ENCODE assay signal across 22 mouse cellular contexts in genomic region chr5:66294952-66295351, GRCm38 (mm10). TPM values are rescaled to one million over a fixed set of nuclear protein-coding genes. Genes with fewer than 3 reads are reported as not detected.
DNase-seq lines count a peak whose midpoint lies in the region; ATAC-seq lines count a peak whose summit lies in the region.
"Had no signal": no experiment of that assay in that cellular context is flagged by ENCODE, and none has a peak within 500 bp of the region (broad histone marks: within the 10 kb centered on the region; RNA-seq: fewer than 3 reads in every experiment).

No protein-coding gene starts in this region.

- H3K36me3 ChIP-seq in forebrain, embryonic 11.5 days (ENCODE audit: control insufficient read depth, insufficient read depth, low read length), result no peaks in the 10 kb centered on the region
- peaks cover 3% of the 10 kb centered on the region; the same call in 1 of the 2 replicates for H3K36me3 ChIP-seq in forebrain, embryonic 16.5 days (ENCODE audit: control insufficient read depth, insufficient read depth)
- H3K36me3 ChIP-seq: embryonic facial prominence, embryonic 15.5 days; forebrain, embryonic 12.5 days had no signal

- H3K27ac ChIP-seq in forebrain, embryonic 11.5 days (ENCODE audit: low read depth, low read length), result no peak overlapping the region
- H3K27ac ChIP-seq in forebrain, embryonic 16.5 days (ENCODE audit: low read length), result no peak overlapping the region
- H3K27ac ChIP-seq: embryonic facial prominence, embryonic 13.5 days; embryonic facial prominence, embryonic 15.5 days; forebrain, embryonic 12.5 days had no signal

- WGBS in forebrain, embryonic 11.5 days, result 96% methylated on average over 4 of the region's 4 CpGs
- WGBS in forebrain, embryonic 16.5 days, result 98% methylated on average over 4 of the region's 4 CpGs

- peak; percentile 13 for DNase-seq in forebrain, embryonic 11.5 days (ENCODE audit: low spot score)
- peak; percentile 36 for DNase-seq in 416B (ENCODE audit: low read depth)
- DNase-seq in gonadal fat pad, adult 2 months (ENCODE audit: low read depth), result peak; percentile 13
- DNase-seq in embryo, embryonic 11 days, result no peak
- no peak for DNase-seq in cerebellum, adult 9-11 months
- DNase-seq in layer of hippocampus, adult 9-10 months (ENCODE audit: low spot score), result no peak
- DNase-seq: adrenal gland, adult 8-10 months; adrenal gland, postnatal 25 days; cerebellum, adult 11 months; cerebellum, adult 18-20 months; cerebellum, adult 9-10 months; cerebellum, postnatal 14 days; cerebellum, postnatal 36 days; forebrain, postnatal 0 days had no signal

- no peaks in the 10 kb centered on the region; the same call in 1 of the 2 replicates for H3K9me3 ChIP-seq in forebrain, embryonic 11.5 days (ENCODE audit: control insufficient read depth, low read length)
- no peaks in the 10 kb centered on the region for H3K9me3 ChIP-seq in forebrain, embryonic 16.5 days (ENCODE audit: control insufficient read depth, low read length)
- H3K9me3 ChIP-seq: embryonic facial prominence, embryonic 13.5 days; embryonic facial prominence, embryonic 15.5 days had no signal

- no peaks in the 10 kb centered on the region for H3K27me3 ChIP-seq in forebrain, embryonic 11.5 days (ENCODE audit: control insufficient read depth, insufficient read depth, low read length)
- H3K27me3 ChIP-seq in forebrain, embryonic 16.5 days (replicated peaks; ENCODE audit: control insufficient read depth, insufficient read depth, low read length), result no peaks in the 10 kb centered on the region
- H3K27me3 ChIP-seq: embryonic facial prominence, embryonic 13.5 days; embryonic facial prominence, embryonic 15.5 days; forebrain, embryonic 12.5 days had no signal

- H3K4me2 ChIP-seq in forebrain, embryonic 11.5 days (ENCODE audit: low read depth, low read length, severe bottlenecking), result no peak overlapping the region
- no peak overlapping the region for H3K4me2 ChIP-seq in forebrain, embryonic 16.5 days (ENCODE audit: low read length)
- H3K4me2 ChIP-seq: embryonic facial prominence, embryonic 13.5 days; embryonic facial prominence, embryonic 15.5 days; forebrain, embryonic 12.5 days had no signal

- no peaks in the 10 kb centered on the region for H3K4me1 ChIP-seq in forebrain, embryonic 11.5 days (replicated peaks; ENCODE audit: control insufficient read depth, insufficient read depth, low read length)
- H3K4me1 ChIP-seq in forebrain, embryonic 16.5 days (replicated peaks; ENCODE audit: control insufficient read depth, insufficient read depth, low read length), result 0 out of 2 replicates have a peak, but pooled peaks cover 3% of the 10 kb centered on the region
- H3K4me1 ChIP-seq: embryonic facial prominence, embryonic 13.5 days; embryonic facial prominence, embryonic 15.5 days; forebrain, embryonic 12.5 days had no signal

- no peak overlapping the region for H3K4me3 ChIP-seq in forebrain, embryonic 11.5 days (ENCODE audit: low read depth, low read length)
- no peak overlapping the region for H3K4me3 ChIP-seq in forebrain, embryonic 16.5 days (replicated peaks; ENCODE audit: low read length)
- H3K4me3 ChIP-seq: embryonic facial prominence, embryonic 13.5 days; embryonic facial prominence, embryonic 15.5 days; erythroblast, embryonic 14.5 days; forebrain, embryonic 12.5 days had no signal

- ATAC-seq in forebrain, embryonic 11.5 days (replicated peaks; ENCODE audit: low FRiP score), result no peak
- no peak for ATAC-seq in forebrain, embryonic 16.5 days
- peak; percentile 54; the same call in 1 of the 2 replicates for ATAC-seq in common myeloid progenitor, adult 5-6 weeks (replicated peaks; ENCODE audit: low read depth, poor library complexity, severe bottlenecking)
- ATAC-seq: forebrain, embryonic 14.5 days; forebrain, postnatal 0 days had no signal

- no peak overlapping the region for H3K9ac ChIP-seq in forebrain, embryonic 11.5 days (ENCODE audit: low read length)
- no peak overlapping the region for H3K9ac ChIP-seq in forebrain, embryonic 16.5 days (replicated peaks; ENCODE audit: low read depth, low read length)
- H3K9ac ChIP-seq: embryonic facial prominence, embryonic 13.5 days; embryonic facial prominence, embryonic 15.5 days; forebrain, embryonic 12.5 days; forebrain, postnatal 0 days had no signal

RNA-seq across cellular contexts. Expression of gene Nsun7, which starts 35.3 kb away (rescaled TPM):
- 0.79 and 1.1 TPM in 2 replicates for polyA plus RNA-seq in forebrain, embryonic 11.5 days (2014; fragmentation: Nextera tagmentation; extraction: Ambion mirVana)
- 1.8 and 3.2 TPM in 2 replicates for polyA plus RNA-seq in forebrain, embryonic 16.5 days (2015; fragmentation: Nextera tagmentation; extraction: Ambion mirVana)
- total RNA-seq in common myeloid progenitor, adult 5-6 weeks (2017), result 0.37 and 0.73 TPM in 2 replicates
- 0.34 and 0.49 TPM in 2 replicates for polyA plus RNA-seq in gonadal fat pad, adult 2 months (2012; rRNA removed)
- total RNA-seq: MEL had no signal
- polyA plus RNA-seq: erythroblast, embryonic 14.5 days had no signal

Comparison
In these comparisons a context has a peak if more than half of its experiments do, and no peak if none do; other contexts are left out.
1. DNase-seq: peak in forebrain, embryonic 11.5 days (single experiment), 416B (single experiment) and gonadal fat pad, adult 2 months (single experiment); none in embryo, embryonic 11 days (single experiment), cerebellum, adult 9-11 months (single experiment) and layer of hippocampus, adult 9-10 months (single experiment).